Mouse (Mus musculus): ENCODE results near the gene Ebf1.

- TF ChIP-seq USF1 (IDR thresholded peaks at IDR 0.05; ENCODE audit: low read depth) (no peak), SRF (IDR thresholded peaks at IDR 0.05; ENCODE audit: control insufficient read depth, insufficient read length, low read depth) (no peak), MYOG (IDR thresholded peaks at IDR 0.05; ENCODE audit: control insufficient read depth in 1 of 3, insufficient read depth in 1 of 3, insufficient read length in 2 of 3, low read depth in 2 of 3) (no peak), POLR2A (IDR thresholded peaks at IDR 0.05; ENCODE audit: insufficient read length, low read depth) (no peak), MAX (IDR thresholded peaks at IDR 0.05; ENCODE audit: low read depth) (no peak), TCF3 (IDR thresholded peaks at IDR 0.05; ENCODE audit: insufficient read length, low read depth) (no peak), TCF12 (IDR thresholded peaks at IDR 0.05; ENCODE audit: insufficient read depth, poor library complexity, severe bottlenecking) (no peak), CEBPB (IDR thresholded peaks at IDR 0.05; ENCODE audit: insufficient read depth, poor library complexity, severe bottlenecking) (no peak), E2F4 (IDR thresholded peaks at IDR 0.05; ENCODE audit: insufficient read depth) (no peak)
Measured at GRCm38 (mm10) chr11:44917059-44917458, 299.9 kb downstream of the Ebf1 start.

Data from myocyte (in vitro differentiated cells).